Mouse (Mus musculus): ENCODE results near the gene Adam11. TPM values are rescaled to one million over a fixed set of nuclear protein-coding genes. Genes with fewer than 3 reads are reported as not detected.

Adam11 gene
- polyA plus RNA-seq, 1 experiment from 2014 or later = 5.3 TPM

DNA sequence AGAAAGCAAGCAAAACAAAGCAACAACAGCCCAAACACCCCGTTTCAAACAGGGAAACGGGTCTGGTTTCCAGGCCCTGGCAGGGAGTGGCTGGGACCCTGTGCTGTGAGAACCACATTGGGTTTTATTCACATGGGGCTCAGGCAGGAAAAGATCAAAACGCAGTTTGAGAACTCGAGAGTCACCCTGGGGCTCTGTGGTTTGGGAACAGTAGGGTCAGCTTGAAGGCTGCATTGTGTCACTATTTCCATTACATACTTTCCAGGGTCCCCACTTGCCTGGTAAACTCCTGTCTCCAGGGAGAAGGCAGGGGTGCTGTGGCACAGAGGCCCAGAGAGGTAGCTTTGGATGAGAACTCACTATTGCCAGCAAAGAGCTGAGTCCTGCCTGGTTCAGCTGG is 65.9 kb downstream of the Adam11 start:
- Histone ChIP-seq H3K4me2 (ENCODE audit: low read depth, low read length) (no peak overlapping the region), H3K9ac (ENCODE audit: low read length) (no peak overlapping the region; the same call in 1 of the 2 replicates), H3K4me3 (ENCODE audit: low read length) (no peak overlapping the region), H3K4me1 (ENCODE audit: control insufficient read depth, insufficient read depth, low read length) (peaks cover 9% of the 10 kb centered on the region; the same call in 1 of the 2 replicates), H3K27me3 (ENCODE audit: control insufficient read depth, insufficient read depth, low read length) (no peaks in the 10 kb centered on the region), H3K27ac (ENCODE audit: low read length) (no peak overlapping the region), H3K36me3 (ENCODE audit: control insufficient read depth, insufficient read depth) (no peaks in the 10 kb centered on the region), H3K9me3 (replicated peaks; ENCODE audit: control insufficient read depth, low read length) (no peaks in the 10 kb centered on the region)
- no peak for ATAC-seq (replicated peaks; ENCODE audit: extremely low read depth, insufficient read depth, low FRiP score)
- 49% methylated on average over 4 of the region's 4 CpGs for WGBS

Other genes with a start within 250 kb of the Adam11 start
- gene Gpatch8, start 205.0 kb upstream of the Adam11 start, polyA plus RNA-seq (2015; fragmentation: Nextera tagmentation; extraction: Ambion mirVana) = 33.9 and 39.2 TPM in 2 replicates
- gene Gm11627, start 182.0 kb upstream of the Adam11 start, polyA plus RNA-seq (2015; fragmentation: Nextera tagmentation; extraction: Ambion mirVana) = 9.5 and 13.6 TPM in 2 replicates
- 12.4 and 15.6 TPM in 2 replicates for gene Fzd2, start 157.0 kb upstream of the Adam11 start, polyA plus RNA-seq (2015; fragmentation: Nextera tagmentation; extraction: Ambion mirVana)
- gene Meioc, start 97.7 kb upstream of the Adam11 start, polyA plus RNA-seq (2015; fragmentation: Nextera tagmentation; extraction: Ambion mirVana) = 0.28 and 0.40 TPM in 2 replicates
- 34.4 and 38.2 TPM in 2 replicates for gene Ccdc43, start 63.7 kb upstream of the Adam11 start, polyA plus RNA-seq (2015; fragmentation: Nextera tagmentation; extraction: Ambion mirVana)
- 45.5 and 46.3 TPM in 2 replicates for gene Gjc1, start 58.3 kb downstream of the Adam11 start, polyA plus RNA-seq (2015; fragmentation: Nextera tagmentation; extraction: Ambion mirVana)
- 6.4 and 9.9 TPM in 2 replicates for gene Higd1b, start 74.4 kb downstream of the Adam11 start, polyA plus RNA-seq (2015; fragmentation: Nextera tagmentation; extraction: Ambion mirVana)
- gene Eftud2, start 119.5 kb downstream of the Adam11 start, polyA plus RNA-seq (2015; fragmentation: Nextera tagmentation; extraction: Ambion mirVana) = 114 and 115 TPM in 2 replicates
- 0.64 and 0.77 TPM in 2 replicates for gene Ccdc103, start 119.8 kb downstream of the Adam11 start, polyA plus RNA-seq (2015; fragmentation: Nextera tagmentation; extraction: Ambion mirVana)
- gene Fam187a, start 123.7 kb downstream of the Adam11 start, polyA plus RNA-seq (2015; fragmentation: Nextera tagmentation; extraction: Ambion mirVana) = 0.09 TPM in 1 of 2 replicates, not detected in the other
- gene Gfap, start 139.5 kb downstream of the Adam11 start, polyA plus RNA-seq (2015; fragmentation: Nextera tagmentation; extraction: Ambion mirVana) = 0.26 and 0.30 TPM in 2 replicates
- gene Kif18b, start 163.7 kb downstream of the Adam11 start, polyA plus RNA-seq (2015; fragmentation: Nextera tagmentation; extraction: Ambion mirVana) = 6.6 and 7.6 TPM in 2 replicates
- 0.32 and 0.39 TPM in 2 replicates for gene C1ql1, start 185.2 kb downstream of the Adam11 start, polyA plus RNA-seq (2015; fragmentation: Nextera tagmentation; extraction: Ambion mirVana)

Data from heart, embryonic 16.5 days (tissue).